Mouse (Mus musculus): ENCODE results near the gene Dner. TPM values are rescaled to one million over a fixed set of nuclear protein-coding genes. Genes with fewer than 3 reads are reported as not detected.

Gene Dner
- polyA plus RNA-seq, 1 experiment from 2014 or later: 0.38 TPM

DNA sequence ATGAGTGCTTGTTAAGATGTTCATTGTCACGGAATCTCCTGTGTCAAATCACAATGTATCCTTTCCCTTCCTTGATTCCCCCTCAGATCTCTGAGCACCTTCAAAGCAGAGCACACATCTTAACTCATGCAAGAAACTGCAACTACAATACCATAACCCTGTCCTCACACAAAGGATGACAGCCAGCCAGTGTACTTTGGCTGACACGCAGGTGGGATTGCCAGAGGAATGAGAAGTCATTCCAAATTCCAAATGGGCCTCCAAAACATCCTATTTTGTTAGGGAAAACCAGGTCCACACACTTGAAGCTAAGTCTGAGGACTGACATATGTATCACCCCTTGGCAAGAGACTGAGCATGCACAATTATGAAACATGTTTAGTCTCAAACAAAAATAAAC, 286.5 kb downstream of the Dner start:
- no peaks in the 10 kb centered on the region for H3K9me3 ChIP-seq (replicated peaks; ENCODE audit: control insufficient read depth, low read length)
- H3K27ac ChIP-seq (ENCODE audit: low read length): no peak overlapping the region
- no peak overlapping the region for H3K4me3 ChIP-seq (ENCODE audit: low read length)
- peaks cover 3% of the 10 kb centered on the region; the same call in 1 of the 2 replicates for H3K4me1 ChIP-seq (ENCODE audit: control insufficient read depth, insufficient read depth, low read length)
- H3K4me2 ChIP-seq (ENCODE audit: low read depth, low read length): no peak overlapping the region
- no peak for ATAC-seq (replicated peaks; ENCODE audit: extremely low read depth, insufficient read depth, low FRiP score)
- no peaks in the 10 kb centered on the region for H3K27me3 ChIP-seq (ENCODE audit: control insufficient read depth, insufficient read depth, low read length)
- WGBS: 61% methylated on average over 2 of the region's 2 CpGs
- H3K36me3 ChIP-seq (ENCODE audit: control insufficient read depth, insufficient read depth): no peaks in the 10 kb centered on the region
- no peak overlapping the region for H3K9ac ChIP-seq (ENCODE audit: low read length)

DNA sequence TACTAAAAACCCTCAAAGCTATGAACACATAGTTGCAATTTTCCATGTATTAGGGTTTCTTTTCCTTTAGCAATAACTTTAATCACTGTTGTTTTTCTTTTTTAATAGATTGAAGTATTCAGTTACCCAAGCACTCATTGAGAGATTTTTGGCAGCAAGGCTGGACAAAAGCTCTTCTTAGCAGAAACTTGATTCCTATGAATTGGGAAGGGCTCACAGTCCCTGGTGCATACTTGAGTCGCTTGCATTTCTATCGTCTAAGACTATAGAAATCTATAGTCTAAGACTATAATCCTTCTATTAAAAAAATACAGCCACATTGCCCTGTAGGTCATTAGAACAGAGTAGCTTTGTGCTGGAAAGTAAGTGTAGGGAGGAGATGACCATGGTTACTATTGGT, 287.1 kb downstream of the Dner start:
- no peak for ATAC-seq (replicated peaks; ENCODE audit: extremely low read depth, insufficient read depth, low FRiP score)
- no peak overlapping the region for H3K4me3 ChIP-seq (ENCODE audit: low read length)
- H3K4me1 ChIP-seq (ENCODE audit: control insufficient read depth, insufficient read depth, low read length): peaks cover 3% of the 10 kb centered on the region; the same call in 1 of the 2 replicates
- H3K4me2 ChIP-seq (ENCODE audit: low read depth, low read length): no peak overlapping the region
- no peaks in the 10 kb centered on the region for H3K36me3 ChIP-seq (ENCODE audit: control insufficient read depth, insufficient read depth)
- no peak overlapping the region for H3K9ac ChIP-seq (ENCODE audit: low read length)
- no peaks in the 10 kb centered on the region for H3K9me3 ChIP-seq (replicated peaks; ENCODE audit: control insufficient read depth, low read length)
- 74% methylated on average over 2 of the region's 2 CpGs for WGBS
- no peak overlapping the region for H3K27ac ChIP-seq (ENCODE audit: low read length)
- no peaks in the 10 kb centered on the region for H3K27me3 ChIP-seq (ENCODE audit: control insufficient read depth, insufficient read depth, low read length)

DNA sequence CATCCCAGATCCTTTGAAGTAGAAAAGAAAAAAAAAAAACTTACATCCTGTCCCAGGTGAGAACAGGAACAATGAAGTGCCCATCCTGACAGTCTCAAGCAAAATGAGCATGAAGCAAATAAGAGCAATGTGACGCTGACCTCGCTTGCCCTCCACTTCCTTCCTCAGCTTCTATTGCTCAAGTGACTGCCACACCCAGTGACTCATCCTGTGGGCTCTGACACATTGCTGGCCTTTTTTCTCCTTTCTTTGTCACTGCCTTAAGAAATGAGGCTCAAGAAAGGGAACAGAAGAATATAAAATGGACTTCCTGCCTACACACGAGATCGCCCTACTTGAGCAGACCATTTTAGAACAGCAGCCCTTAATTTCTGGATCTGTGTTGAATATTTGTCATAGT, 289.1 kb downstream of the Dner start:
- no peak for ATAC-seq (replicated peaks; ENCODE audit: extremely low read depth, insufficient read depth, low FRiP score)
- H3K4me1 ChIP-seq (ENCODE audit: control insufficient read depth, insufficient read depth, low read length): peaks cover 3% of the 10 kb centered on the region; the same call in 1 of the 2 replicates
- no peaks in the 10 kb centered on the region for H3K27me3 ChIP-seq (ENCODE audit: control insufficient read depth, insufficient read depth, low read length)
- H3K27ac ChIP-seq (ENCODE audit: low read length): no peak overlapping the region
- WGBS: 65% methylated on average over 4 of the region's 4 CpGs
- no peaks in the 10 kb centered on the region for H3K36me3 ChIP-seq (ENCODE audit: control insufficient read depth, insufficient read depth)
- H3K9ac ChIP-seq (ENCODE audit: low read length): no peak overlapping the region
- no peak overlapping the region for H3K4me2 ChIP-seq (ENCODE audit: low read depth, low read length)
- H3K4me3 ChIP-seq (ENCODE audit: low read length): no peak overlapping the region
- no peaks in the 10 kb centered on the region for H3K9me3 ChIP-seq (replicated peaks; ENCODE audit: control insufficient read depth, low read length)

DNA sequence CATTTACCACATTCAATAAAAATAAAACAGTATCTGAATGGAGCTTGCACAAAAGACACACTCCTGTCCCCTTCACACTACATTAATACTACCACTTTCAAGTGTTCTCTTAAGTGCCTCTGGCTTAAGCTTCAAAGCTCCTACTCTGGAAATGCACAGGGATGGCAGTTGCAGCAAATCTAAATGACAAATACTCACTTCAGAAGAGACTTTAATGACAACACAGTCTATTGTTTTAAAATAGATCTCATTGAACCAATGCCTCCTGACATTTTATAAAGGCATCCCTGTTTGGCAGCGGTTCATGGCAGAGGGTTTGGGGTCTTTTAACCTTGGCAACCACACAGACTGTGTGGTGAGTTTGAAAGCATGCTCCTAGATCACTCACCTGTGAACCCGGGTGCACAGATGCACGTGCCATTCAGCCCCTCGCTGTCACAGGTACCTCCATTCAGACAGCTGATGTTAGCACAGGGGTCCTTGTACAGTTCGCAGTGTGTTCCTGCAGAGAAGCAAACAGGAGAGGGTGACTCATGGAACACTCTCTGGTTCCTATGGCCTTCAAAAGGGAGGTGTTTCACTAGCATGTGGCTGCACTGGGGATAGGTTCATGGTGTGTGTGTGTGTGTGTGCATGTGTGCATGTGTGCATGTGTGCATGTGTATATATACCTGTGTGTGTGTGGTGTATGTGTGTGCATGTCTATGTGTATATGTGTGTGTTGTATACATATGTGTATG, 290.3 kb downstream of the Dner start:
- no peaks in the 10 kb centered on the region for H3K9me3 ChIP-seq (replicated peaks; ENCODE audit: control insufficient read depth, low read length)
- H3K36me3 ChIP-seq (ENCODE audit: control insufficient read depth, insufficient read depth): no peaks in the 10 kb centered on the region
- H3K27ac ChIP-seq (ENCODE audit: low read length): no peak overlapping the region
- ATAC-seq (replicated peaks; ENCODE audit: extremely low read depth, insufficient read depth, low FRiP score): no peak
- peaks cover 3% of the 10 kb centered on the region; the same call in 1 of the 2 replicates for H3K4me1 ChIP-seq (ENCODE audit: control insufficient read depth, insufficient read depth, low read length)
- 79% methylated on average over 5 of the region's 5 CpGs for WGBS
- no peak overlapping the region for H3K4me2 ChIP-seq (ENCODE audit: low read depth, low read length)
- H3K27me3 ChIP-seq (ENCODE audit: control insufficient read depth, insufficient read depth, low read length): no peaks in the 10 kb centered on the region
- no peak overlapping the region for H3K4me3 ChIP-seq (ENCODE audit: low read length)
- H3K9ac ChIP-seq (ENCODE audit: low read length): no peak overlapping the region

DNA sequence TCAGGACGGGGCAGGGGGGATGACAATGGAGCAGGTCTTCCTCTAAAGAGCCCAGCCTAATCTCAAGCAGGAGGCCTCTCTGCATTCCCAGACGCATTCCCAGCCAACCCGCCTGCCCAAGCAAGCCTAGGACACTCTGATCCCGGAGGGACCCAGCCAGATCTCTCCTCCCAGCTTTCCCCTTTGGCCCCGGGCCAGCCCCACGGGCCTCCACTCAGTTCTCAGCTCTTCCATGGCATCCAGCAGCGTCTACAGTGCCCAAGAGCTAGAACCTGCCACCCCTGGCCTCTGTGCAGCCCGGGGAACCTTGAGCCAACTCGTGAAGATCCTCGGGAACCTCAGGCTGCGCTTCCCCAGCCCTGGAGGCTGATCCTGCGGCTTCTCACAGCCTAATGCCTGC, 291.1 kb downstream of the Dner start:
- 28% methylated on average over 12 of the region's 12 CpGs for WGBS
- no peak overlapping the region for H3K4me2 ChIP-seq (ENCODE audit: low read depth, low read length)
- H3K36me3 ChIP-seq (ENCODE audit: control insufficient read depth, insufficient read depth): no peaks in the 10 kb centered on the region
- no peak overlapping the region for H3K27ac ChIP-seq (ENCODE audit: low read length)
- H3K9ac ChIP-seq (ENCODE audit: low read length): no peak overlapping the region
- H3K4me1 ChIP-seq (ENCODE audit: control insufficient read depth, insufficient read depth, low read length): peaks cover 3% of the 10 kb centered on the region; the same call in 1 of the 2 replicates
- no peaks in the 10 kb centered on the region for H3K9me3 ChIP-seq (replicated peaks; ENCODE audit: control insufficient read depth, low read length)
- H3K4me3 ChIP-seq (ENCODE audit: low read length): no peak overlapping the region
- H3K27me3 ChIP-seq (ENCODE audit: control insufficient read depth, insufficient read depth, low read length): no peaks in the 10 kb centered on the region
- ATAC-seq (replicated peaks; ENCODE audit: extremely low read depth, insufficient read depth, low FRiP score): peak; percentile 41; the same call in 1 of the 2 replicates

DNA sequence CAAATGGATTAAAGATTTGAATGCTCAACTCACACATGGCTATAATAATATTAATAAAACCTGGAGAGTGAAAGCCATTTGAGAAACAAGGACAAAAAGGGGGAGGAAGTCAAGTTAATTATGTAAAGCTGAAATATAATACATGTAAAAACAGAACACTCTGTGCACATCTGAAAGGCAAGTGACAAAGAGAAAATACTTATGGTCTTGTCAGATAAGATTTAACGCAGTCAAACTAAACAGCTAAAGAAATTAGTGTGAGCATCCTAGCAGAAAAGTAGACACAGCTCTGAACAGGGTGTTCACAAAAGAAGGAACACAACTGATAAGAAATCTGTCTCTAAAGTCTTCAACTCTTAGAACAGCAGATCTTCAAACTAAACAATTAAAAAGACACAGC, 293.9 kb downstream of the Dner start:
- no peak overlapping the region for H3K27ac ChIP-seq (ENCODE audit: low read length)
- no peaks in the 10 kb centered on the region for H3K27me3 ChIP-seq (ENCODE audit: control insufficient read depth, insufficient read depth, low read length)
- H3K9me3 ChIP-seq (replicated peaks; ENCODE audit: control insufficient read depth, low read length): no peaks in the 10 kb centered on the region
- H3K4me1 ChIP-seq (ENCODE audit: control insufficient read depth, insufficient read depth, low read length): peaks cover 3% of the 10 kb centered on the region; the same call in 1 of the 2 replicates
- no peak for ATAC-seq (replicated peaks; ENCODE audit: extremely low read depth, insufficient read depth, low FRiP score)
- no peak overlapping the region for H3K9ac ChIP-seq (ENCODE audit: low read length)
- WGBS: 56% methylated on average over 1 of the region's 1 CpGs
- H3K36me3 ChIP-seq (ENCODE audit: control insufficient read depth, insufficient read depth): no peaks in the 10 kb centered on the region
- no peak overlapping the region for H3K4me3 ChIP-seq (ENCODE audit: low read length)
- no peak overlapping the region for H3K4me2 ChIP-seq (ENCODE audit: low read depth, low read length)

DNA sequence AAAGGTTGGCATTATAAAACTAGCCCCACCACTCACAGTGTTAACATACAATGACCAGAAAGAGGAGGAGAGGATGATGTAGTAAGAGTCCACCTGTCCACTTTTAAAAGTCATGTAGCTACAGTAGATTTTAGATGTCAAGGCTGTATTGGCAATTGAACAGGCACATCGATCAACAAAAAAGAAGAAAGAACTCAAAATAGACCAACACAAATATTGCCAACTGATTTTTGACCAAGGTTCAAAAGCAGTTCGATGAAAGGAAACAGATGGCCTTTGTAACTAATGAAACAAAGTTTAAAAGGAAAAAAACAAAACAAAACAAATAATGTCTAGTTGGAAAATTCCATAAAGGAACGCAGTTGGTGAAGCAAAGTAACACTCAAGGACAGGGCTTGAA, 296.4 kb downstream of the Dner start:
- Histone ChIP-seq H3K4me2 (ENCODE audit: low read depth, low read length) (no peak overlapping the region), H3K9ac (ENCODE audit: low read length) (no peak overlapping the region), H3K4me1 (ENCODE audit: control insufficient read depth, insufficient read depth, low read length) (no peaks in the 10 kb centered on the region), H3K4me3 (ENCODE audit: low read length) (no peak overlapping the region), H3K9me3 (replicated peaks; ENCODE audit: control insufficient read depth, low read length) (no peaks in the 10 kb centered on the region), H3K27me3 (ENCODE audit: control insufficient read depth, insufficient read depth, low read length) (no peaks in the 10 kb centered on the region; the same call in 1 of the 2 replicates), H3K27ac (ENCODE audit: low read length) (no peak overlapping the region), H3K36me3 (ENCODE audit: control insufficient read depth, insufficient read depth) (no peaks in the 10 kb centered on the region)
- ATAC-seq (replicated peaks; ENCODE audit: extremely low read depth, insufficient read depth, low FRiP score): no peak
- 71% methylated on average over 3 of the region's 3 CpGs for WGBS

DNA sequence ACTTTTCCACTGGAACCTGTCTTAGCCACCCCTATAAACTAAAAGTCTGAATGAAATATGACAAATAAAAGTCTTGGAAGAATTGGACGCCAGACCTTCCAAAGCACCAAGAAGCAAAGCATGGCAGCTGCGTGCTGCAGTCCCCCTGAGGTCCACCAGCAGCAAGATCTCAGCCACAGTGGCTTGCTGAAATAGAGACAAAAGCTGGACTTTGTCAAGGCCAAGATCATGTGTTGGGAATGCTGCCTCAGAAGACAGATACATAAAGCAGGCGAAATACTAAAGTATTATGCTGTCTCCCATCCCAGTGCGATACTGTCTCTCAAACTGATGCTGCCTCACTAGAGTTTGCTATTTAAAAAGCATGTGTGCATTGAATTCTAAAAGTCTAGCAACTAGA, 296.9 kb downstream of the Dner start:
- Histone ChIP-seq H3K36me3 (ENCODE audit: control insufficient read depth, insufficient read depth) (no peaks in the 10 kb centered on the region), H3K4me2 (ENCODE audit: low read depth, low read length) (no peak overlapping the region), H3K4me3 (ENCODE audit: low read length) (no peak overlapping the region), H3K9me3 (replicated peaks; ENCODE audit: control insufficient read depth, low read length) (no peaks in the 10 kb centered on the region), H3K27ac (ENCODE audit: low read length) (no peak overlapping the region), H3K27me3 (ENCODE audit: control insufficient read depth, insufficient read depth, low read length) (no peaks in the 10 kb centered on the region; the same call in 1 of the 2 replicates), H3K4me1 (ENCODE audit: control insufficient read depth, insufficient read depth, low read length) (no peaks in the 10 kb centered on the region), H3K9ac (ENCODE audit: low read length) (no peak overlapping the region)
- 83% methylated on average over 4 of the region's 4 CpGs for WGBS
- no peak for ATAC-seq (replicated peaks; ENCODE audit: extremely low read depth, insufficient read depth, low FRiP score)

DNA sequence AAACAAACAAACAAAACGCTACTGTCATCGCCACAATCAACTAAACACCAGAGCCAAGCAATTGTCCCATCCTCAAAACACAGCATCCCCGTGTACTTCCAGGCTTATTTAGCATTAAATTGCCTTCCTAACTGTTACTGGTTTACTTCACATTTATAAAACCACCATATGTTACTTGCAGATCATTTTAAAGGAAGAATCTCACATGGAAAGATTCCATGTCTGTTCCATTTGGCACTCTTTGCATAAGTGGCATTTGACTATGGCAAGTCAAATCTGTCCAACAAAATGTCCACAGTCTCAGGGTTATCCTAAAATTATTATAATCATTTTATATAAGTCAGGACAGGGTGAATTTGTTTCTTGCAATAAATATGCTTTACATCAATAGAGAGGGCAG, 299.2 kb downstream of the Dner start:
- Histone ChIP-seq H3K36me3 (ENCODE audit: control insufficient read depth, insufficient read depth) (no peaks in the 10 kb centered on the region), H3K4me3 (ENCODE audit: low read length) (no peak overlapping the region), H3K27me3 (ENCODE audit: control insufficient read depth, insufficient read depth, low read length) (no peaks in the 10 kb centered on the region; the same call in 1 of the 2 replicates), H3K4me2 (ENCODE audit: low read depth, low read length) (no peak overlapping the region), H3K9ac (ENCODE audit: low read length) (no peak overlapping the region), H3K9me3 (replicated peaks; ENCODE audit: control insufficient read depth, low read length) (no peaks in the 10 kb centered on the region), H3K4me1 (ENCODE audit: control insufficient read depth, insufficient read depth, low read length) (no peaks in the 10 kb centered on the region), H3K27ac (ENCODE audit: low read length) (no peak overlapping the region)
- ATAC-seq (replicated peaks; ENCODE audit: extremely low read depth, insufficient read depth, low FRiP score): no peak
- 80% methylated on average over 3 of the region's 3 CpGs for WGBS

All from heart, embryonic 16.5 days (tissue).